Mouse (Mus musculus) hindbrain, embryonic 11.5 days (tissue): ENCODE measurements around the gene Prm3. TPM values are rescaled to one million over a fixed set of nuclear protein-coding genes. Genes with fewer than 3 reads are reported as not detected.

ENCODE experiments used
- ATAC-seq: fragments of 200-750 bp; cut with Nextera tagmentation; 2 replicates; pipeline ENCODE4 v1.8.0; 2017; ENCODE audit warnings: mild to moderate bottlenecking, moderate TSS enrichment, moderate library complexity; ENCODE audit not compliant: low FRiP score
- DNase-seq: peaks from one replicate; pipeline ENCODE4 v3.0.0-alpha.2; 2015; ENCODE audit warnings: low spot score
- H3K27ac ChIP-seq: fragments of 300-500 bp; sonication (generic); 2 replicates; pipeline ENCODE4 v1.5.1; 2014; ENCODE audit warnings: mild to moderate bottlenecking, low read depth, low read length
- H3K27me3 ChIP-seq: fragments of 300-500 bp; sonication (generic); 2 replicates; pipeline ENCODE4 v1.6.1; 2014; ENCODE audit warnings: mild to moderate bottlenecking, low read length, moderate library complexity, mixed read lengths; ENCODE audit not compliant: control insufficient read depth, insufficient read depth
- H3K36me3 ChIP-seq: fragments of 300-500 bp; sonication (generic); 2 replicates; pipeline ENCODE4 v1.6.1; 2014; ENCODE audit warnings: mild to moderate bottlenecking, low read length, moderate library complexity, mixed read lengths; ENCODE audit not compliant: control insufficient read depth, insufficient read depth
- H3K4me1 ChIP-seq: fragments of 300-500 bp; sonication (generic); replicated peaks from 2 replicates; pipeline ENCODE4 v1.6.1; 2014; ENCODE audit warnings: low read length, mixed read lengths; ENCODE audit not compliant: control insufficient read depth, insufficient read depth
- H3K4me2 ChIP-seq: fragments of 300-500 bp; sonication (generic); replicated peaks from 2 replicates; pipeline ENCODE4 v1.6.1; 2014; ENCODE audit warnings: mild to moderate bottlenecking, low read depth, low read length
- H3K4me3 ChIP-seq: fragments of 300-500 bp; sonication (generic); 2 replicates; pipeline ENCODE4 v1.5.1; 2014; ENCODE audit warnings: low read depth, low read length
- H3K9ac ChIP-seq: fragments of 300-500 bp; sonication (generic); 2 replicates; pipeline ENCODE4 v1.6.1; 2014; ENCODE audit warnings: low read depth, low read length
- H3K9me3 ChIP-seq: fragments of 300-500 bp; sonication (generic); 2 replicates; pipeline ENCODE4 v1.6.1; 2016; ENCODE audit warnings: low read length; ENCODE audit not compliant: control insufficient read depth
- WGBS: fragments of 180-500 bp; shearing (Covaris S2); extraction: QIAGEN DNeasy Blood & Tissue Kit; methylation state at CpG from one replicate; pipeline ENCODE4 v1.1.7; 2014; 5-methylcytosine and 5-hydroxymethylcytosine counted together
- polyA plus RNA-seq: library from polyadenylated mRNA; unstranded; fragments of >200 nt; fragmentation: Nextera tagmentation; extraction: Ambion mirVana; gene quantifications from 2 replicates; pipeline ENCODE4 v1.2.1, GENCODE M21; 2014

Prm3 gene
- polyA plus RNA-seq, 1 experiment from 2014 or later: not detected

- 66% methylated on average over 8 of the region's 8 CpGs for WGBS
- Histone ChIP-seq H3K9ac (no peak overlapping the region), H3K36me3 (no peaks in the 10 kb centered on the region), H3K4me3 (no peak overlapping the region), H3K27ac (no peak overlapping the region), H3K27me3 (no peaks in the 10 kb centered on the region), H3K9me3 (no peaks in the 10 kb centered on the region), H3K4me2 (no peak overlapping the region), H3K4me1 (no peaks in the 10 kb centered on the region)
- no peak for ATAC-seq
- DNase-seq: no peak
Measured at GRCm38 (mm10) chr16:10761182-10761581, 29.5 kb downstream of the Prm3 start.

- Histone ChIP-seq H3K9me3 (no peaks in the 10 kb centered on the region), H3K27me3 (no peaks in the 10 kb centered on the region), H3K27ac (no peak overlapping the region), H3K4me2 (no peak overlapping the region), H3K4me3 (no peak overlapping the region), H3K9ac (no peak overlapping the region), H3K36me3 (no peaks in the 10 kb centered on the region), H3K4me1 (no peaks in the 10 kb centered on the region)
- WGBS: 85% methylated on average over 4 of the region's 6 CpGs
- no peak for ATAC-seq
- DNase-seq: no peak
Measured at GRCm38 (mm10) chr16:10756168-10756567, 34.5 kb downstream of the Prm3 start.

GRCm38 (mm10) chr16:10754521-10755296, 36.0 kb downstream of the Prm3 start:
- no peak overlapping the region for H3K9ac ChIP-seq
- H3K4me1 ChIP-seq: no peaks in the 10 kb centered on the region
- no peak for ATAC-seq
- no peak overlapping the region for H3K4me3 ChIP-seq
- whole genome bisulfite sequencing: 88% methylated on average over 3 of the region's 3 CpGs
- H3K27ac ChIP-seq: no peak overlapping the region
- no peak overlapping the region for H3K4me2 ChIP-seq
- H3K27me3 ChIP-seq: no peaks in the 10 kb centered on the region
- no peaks in the 10 kb centered on the region for H3K9me3 ChIP-seq
- no peaks in the 10 kb centered on the region for H3K36me3 ChIP-seq
- DNase-seq: no peak

- Histone ChIP-seq H3K27ac (no peak overlapping the region), H3K27me3 (no peaks in the 10 kb centered on the region), H3K9me3 (no peaks in the 10 kb centered on the region), H3K4me3 (no peak overlapping the region), H3K36me3 (no peaks in the 10 kb centered on the region), H3K4me2 (no peak overlapping the region), H3K9ac (no peak overlapping the region), H3K4me1 (no peaks in the 10 kb centered on the region)
- 76% methylated on average over 7 of the region's 7 CpGs for WGBS
- ATAC-seq: no peak
- no peak for DNase-seq
Measured at GRCm38 (mm10) chr16:10749824-10750223, 40.9 kb downstream of the Prm3 start.

- WGBS: 78% methylated on average over 7 of the region's 7 CpGs
- Histone ChIP-seq H3K4me2 (no peak overlapping the region), H3K4me1 (no peaks in the 10 kb centered on the region), H3K27ac (no peak overlapping the region), H3K36me3 (no peaks in the 10 kb centered on the region), H3K9me3 (no peaks in the 10 kb centered on the region), H3K9ac (no peak overlapping the region), H3K27me3 (no peaks in the 10 kb centered on the region), H3K4me3 (no peak overlapping the region)
- ATAC-seq (no peak), DNase-seq (no peak)
Measured at GRCm38 (mm10) chr16:10749226-10749625, 41.5 kb downstream of the Prm3 start.

GRCm38 (mm10) chr16:10741082-10741481, 49.6 kb downstream of the Prm3 start:
- Histone ChIP-seq H3K9ac (no peak overlapping the region), H3K27me3 (no peaks in the 10 kb centered on the region; the same call in 1 of the 2 replicates), H3K4me2 (no peak overlapping the region), H3K9me3 (no peaks in the 10 kb centered on the region), H3K27ac (no peak overlapping the region), H3K36me3 (no peaks in the 10 kb centered on the region), H3K4me3 (no peak overlapping the region), H3K4me1 (no peaks in the 10 kb centered on the region)
- WGBS: 87% methylated on average over 2 of the region's 2 CpGs
- DNase-seq: no peak
- no peak for ATAC-seq

Other genes with a start within 250 kb of the Prm3 start
- 21.9 and 23.2 TPM in 2 replicates for gene Dexi, start 247.9 kb downstream of the Prm3 start, polyA plus RNA-seq
- 47.5 and 55.7 TPM in 2 replicates for gene Clec16a, start 245.6 kb downstream of the Prm3 start, polyA plus RNA-seq
- 3.5 and 3.6 TPM in 2 replicates for gene Socs1, start 5.4 kb downstream of the Prm3 start, polyA plus RNA-seq
- not detected in 2 replicates for gene Tnp2, start 2.3 kb downstream of the Prm3 start, polyA plus RNA-seq
- not detected in 2 replicates for gene Prm2, start 5.2 kb upstream of the Prm3 start, polyA plus RNA-seq
- not detected in 2 replicates for gene Prm1, start 14.9 kb upstream of the Prm3 start, polyA plus RNA-seq
- not detected in 2 replicates for gene Gm11172, start 22.0 kb upstream of the Prm3 start, polyA plus RNA-seq
- 1.8 and 2.6 TPM in 2 replicates for gene Rmi2, start 44.1 kb upstream of the Prm3 start, polyA plus RNA-seq